Mouse (Mus musculus): Measurements from ENCODE around the gene Ddx60.

- TF ChIP-seq CTCF (IDR thresholded peaks at IDR 0.05; ENCODE audit: extremely low read depth, insufficient read length, insufficient replicate concordance, low read depth, low read length), result no peak
- no peak for TF ChIP-seq POLR2A (IDR thresholded peaks at IDR 0.05; ENCODE audit: low read depth, low read length)
Observed at GRCm38 (mm10) chr8:61924518-61924917, 3.4 kb upstream of the Ddx60 start.
